Mouse (Mus musculus): ENCODE data around the gene Acin1.

GRCm38 (mm10) chr14:54674317-54674716 lies 12.4 kb downstream of the Acin1 start:
- TF ChIP-seq CTCF (IDR thresholded peaks at IDR 0.05; ENCODE audit: insufficient read depth, low read length) (no peak), POLR2A (IDR thresholded peaks at IDR 0.05; ENCODE audit: borderline replicate concordance, extremely low read depth, low read depth, low read length) (no peak)
